Mouse (Mus musculus): ENCODE measurements around the gene Gm38392. TPM values are rescaled to one million over a fixed set of nuclear protein-coding genes. Genes with fewer than 3 reads are reported as not detected.
A peak's percentile ranks its signal among the peaks of the same experiment; 100 is the strongest.

Gene Gm38392
- polyA plus RNA-seq, 1 experiment from 2014 or later, result not detected

GRCm38 (mm10) chr3:88210121-88210520, 76.9 kb downstream of the Gm38392 start:
- peak overlapping the region; percentile 96 for H3K27ac ChIP-seq (replicated peaks)
- no peak for ATAC-seq (ENCODE audit: low FRiP score, low read depth)
- peaks cover 54% of the 10 kb centered on the region for H3K4me1 ChIP-seq (replicated peaks)
- H3K36me3 ChIP-seq, result no peaks in the 10 kb centered on the region
- WGBS, result 4% methylated on average over 2 of the region's 2 CpGs
- H3K4me2 ChIP-seq, result peak overlapping the region; percentile 91
- peak overlapping the region; percentile 53 for H3K4me3 ChIP-seq
- H3K9me3 ChIP-seq, result no peaks in the 10 kb centered on the region
- peak overlapping the region; percentile 64 for H3K9ac ChIP-seq
- H3K27me3 ChIP-seq, result no peaks in the 10 kb centered on the region

GRCm38 (mm10) chr3:88209306-88209705, 77.7 kb downstream of the Gm38392 start:
- Histone ChIP-seq H3K9me3 (no peaks in the 10 kb centered on the region), H3K36me3 (no peaks in the 10 kb centered on the region), H3K4me1 (replicated peaks) (peaks cover 59% of the 10 kb centered on the region), H3K4me3 (peak overlapping the region; percentile 53), H3K27me3 (no peaks in the 10 kb centered on the region), H3K27ac (replicated peaks) (peak overlapping the region; percentile 96), H3K9ac (peak overlapping the region; percentile 64), H3K4me2 (peak overlapping the region; percentile 91)
- ATAC-seq (ENCODE audit: low FRiP score, low read depth), result no peak
- 0% methylated on average over 6 of the region's 6 CpGs for WGBS

- Histone ChIP-seq H3K27me3 (no peaks in the 10 kb centered on the region), H3K36me3 (no peaks in the 10 kb centered on the region), H3K4me1 (replicated peaks) (peaks cover 66% of the 10 kb centered on the region), H3K9me3 (no peaks in the 10 kb centered on the region), H3K27ac (replicated peaks) (peak overlapping the region; percentile 96), H3K4me3 (peak overlapping the region; percentile 53), H3K4me2 (peak overlapping the region; percentile 91), H3K9ac (peak overlapping the region; percentile 64)
- 5% methylated on average over 3 of the region's 3 CpGs for WGBS
- ATAC-seq (ENCODE audit: low FRiP score, low read depth), result no peak
Measured at GRCm38 (mm10) chr3:88208226-88208720, 78.7 kb downstream of the Gm38392 start.

- Histone ChIP-seq H3K9ac (peak overlapping the region; percentile 64), H3K27me3 (no peaks in the 10 kb centered on the region), H3K27ac (replicated peaks) (peak overlapping the region; percentile 96), H3K9me3 (no peaks in the 10 kb centered on the region), H3K4me1 (replicated peaks) (peaks cover 68% of the 10 kb centered on the region), H3K4me2 (peak overlapping the region; percentile 91), H3K36me3 (no peaks in the 10 kb centered on the region), H3K4me3 (peak overlapping the region; percentile 53)
- peak; percentile 6; the same call in 1 of the 2 replicates for ATAC-seq (ENCODE audit: low FRiP score, low read depth)
- under 1% methylated on average over 15 of the region's 15 CpGs for WGBS
Measured at GRCm38 (mm10) chr3:88207451-88208100, 79.4 kb downstream of the Gm38392 start.

GRCm38 (mm10) chr3:88206901-88207371, 80.1 kb downstream of the Gm38392 start:
- peaks cover 64% of the 10 kb centered on the region for H3K4me1 ChIP-seq (replicated peaks)
- H3K27me3 ChIP-seq, result no peaks in the 10 kb centered on the region
- H3K9ac ChIP-seq, result peak overlapping the region; percentile 64
- H3K27ac ChIP-seq (replicated peaks), result peak overlapping the region; percentile 96
- no peaks in the 10 kb centered on the region for H3K36me3 ChIP-seq
- under 1% methylated on average over 14 of the region's 14 CpGs for WGBS
- H3K9me3 ChIP-seq, result no peaks in the 10 kb centered on the region
- peak overlapping the region; percentile 53 for H3K4me3 ChIP-seq
- H3K4me2 ChIP-seq, result peak overlapping the region; percentile 91
- ATAC-seq (ENCODE audit: low FRiP score, low read depth), result peak; percentile 42

- 7% methylated on average over 3 of the region's 3 CpGs for WGBS
- Histone ChIP-seq H3K4me3 (peak overlapping the region; percentile 53), H3K9ac (peak overlapping the region; percentile 64), H3K4me1 (replicated peaks) (peaks cover 64% of the 10 kb centered on the region), H3K9me3 (no peaks in the 10 kb centered on the region), H3K4me2 (peak overlapping the region; percentile 91), H3K27ac (replicated peaks) (peak overlapping the region; percentile 96), H3K27me3 (no peaks in the 10 kb centered on the region), H3K36me3 (no peaks in the 10 kb centered on the region)
- peak; percentile 24 for ATAC-seq (ENCODE audit: low FRiP score, low read depth)
Measured at GRCm38 (mm10) chr3:88206500-88206899, 80.5 kb downstream of the Gm38392 start.

GRCm38 (mm10) chr3:88205563-88206491, 81.2 kb downstream of the Gm38392 start:
- H3K27ac ChIP-seq (replicated peaks), result peak overlapping the region; percentile 96
- peak overlapping the region; percentile 91 for H3K4me2 ChIP-seq
- no peaks in the 10 kb centered on the region for H3K27me3 ChIP-seq
- peak; percentile 74 for ATAC-seq (ENCODE audit: low FRiP score, low read depth)
- peak overlapping the region; percentile 53 for H3K4me3 ChIP-seq
- no peaks in the 10 kb centered on the region for H3K36me3 ChIP-seq
- no peaks in the 10 kb centered on the region for H3K9me3 ChIP-seq
- WGBS, result 4% methylated on average over 8 of the region's 8 CpGs
- peaks cover 65% of the 10 kb centered on the region for H3K4me1 ChIP-seq (replicated peaks)
- H3K9ac ChIP-seq, result peak overlapping the region; percentile 64

- H3K4me1 ChIP-seq (replicated peaks), result peaks cover 65% of the 10 kb centered on the region
- H3K9me3 ChIP-seq, result no peaks in the 10 kb centered on the region
- H3K4me3 ChIP-seq, result no peak overlapping the region
- no peaks in the 10 kb centered on the region for H3K27me3 ChIP-seq
- H3K9ac ChIP-seq, result no peak overlapping the region
- peak overlapping the region; percentile 91 for H3K4me2 ChIP-seq
- H3K27ac ChIP-seq (replicated peaks), result peak overlapping the region; percentile 96
- H3K36me3 ChIP-seq, result no peaks in the 10 kb centered on the region
- no peak for ATAC-seq (ENCODE audit: low FRiP score, low read depth)
- 11% methylated on average over 4 of the region's 4 CpGs for WGBS
Measured at GRCm38 (mm10) chr3:88205176-88205562, 81.8 kb downstream of the Gm38392 start.

- no peak for ATAC-seq (ENCODE audit: low FRiP score, low read depth)
- Histone ChIP-seq H3K36me3 (no peaks in the 10 kb centered on the region), H3K27me3 (no peaks in the 10 kb centered on the region), H3K9ac (no peak overlapping the region), H3K4me1 (replicated peaks) (peaks cover 62% of the 10 kb centered on the region), H3K9me3 (no peaks in the 10 kb centered on the region), H3K27ac (replicated peaks) (peak overlapping the region; percentile 96), H3K4me3 (no peak overlapping the region), H3K4me2 (peak overlapping the region; percentile 91)
- WGBS, result 12% methylated on average over 1 of the region's 1 CpGs
Measured at GRCm38 (mm10) chr3:88204751-88205150, 82.3 kb downstream of the Gm38392 start.

- Histone ChIP-seq H3K27me3 (no peaks in the 10 kb centered on the region), H3K9ac (0 out of 2 replicates have a peak overlapping the region, but pooled peaks have one; percentile 5), H3K4me1 (replicated peaks) (peaks cover 61% of the 10 kb centered on the region), H3K9me3 (no peaks in the 10 kb centered on the region), H3K4me2 (peak overlapping the region; percentile 91), H3K4me3 (no peak overlapping the region), H3K27ac (replicated peaks) (peak overlapping the region; percentile 96), H3K36me3 (no peaks in the 10 kb centered on the region)
- ATAC-seq (ENCODE audit: low FRiP score, low read depth), result no peak
- WGBS, result 6% methylated on average over 7 of the region's 7 CpGs
Measured at GRCm38 (mm10) chr3:88203999-88204700, 82.9 kb downstream of the Gm38392 start.

GRCm38 (mm10) chr3:88203456-88203855, 83.6 kb downstream of the Gm38392 start:
- Histone ChIP-seq H3K4me1 (replicated peaks) (peaks cover 66% of the 10 kb centered on the region), H3K4me2 (peak overlapping the region; percentile 91), H3K4me3 (no peak overlapping the region), H3K9ac (no peak overlapping the region), H3K36me3 (no peaks in the 10 kb centered on the region), H3K27ac (replicated peaks) (peak overlapping the region; percentile 96), H3K27me3 (no peaks in the 10 kb centered on the region), H3K9me3 (no peaks in the 10 kb centered on the region)
- WGBS, result 4% methylated on average over 5 of the region's 5 CpGs
- no peak for ATAC-seq (ENCODE audit: low FRiP score, low read depth)

All from hindbrain, embryonic 15.5 days (tissue).